Mouse (Mus musculus) subcutaneous adipose tissue, adult 2 months (tissue): ENCODE measurements around the gene Lif. TPM values are rescaled to one million over a fixed set of nuclear protein-coding genes. Genes with fewer than 3 reads are reported as not detected.

Source experiments
- polyA plus RNA-seq: library from polyadenylated mRNA; depleted of rRNA; stranded (reverse); fragments of >200 nt; gene quantifications from 2 replicates; pipeline ENCODE4 v1.2.3, GENCODE M21; 2012; ENCODE audit warnings: low replicate concordance; rRNA removed

The Lif gene
- 1.9 and 5.8 TPM in 2 replicates for polyA plus RNA-seq

DNA sequence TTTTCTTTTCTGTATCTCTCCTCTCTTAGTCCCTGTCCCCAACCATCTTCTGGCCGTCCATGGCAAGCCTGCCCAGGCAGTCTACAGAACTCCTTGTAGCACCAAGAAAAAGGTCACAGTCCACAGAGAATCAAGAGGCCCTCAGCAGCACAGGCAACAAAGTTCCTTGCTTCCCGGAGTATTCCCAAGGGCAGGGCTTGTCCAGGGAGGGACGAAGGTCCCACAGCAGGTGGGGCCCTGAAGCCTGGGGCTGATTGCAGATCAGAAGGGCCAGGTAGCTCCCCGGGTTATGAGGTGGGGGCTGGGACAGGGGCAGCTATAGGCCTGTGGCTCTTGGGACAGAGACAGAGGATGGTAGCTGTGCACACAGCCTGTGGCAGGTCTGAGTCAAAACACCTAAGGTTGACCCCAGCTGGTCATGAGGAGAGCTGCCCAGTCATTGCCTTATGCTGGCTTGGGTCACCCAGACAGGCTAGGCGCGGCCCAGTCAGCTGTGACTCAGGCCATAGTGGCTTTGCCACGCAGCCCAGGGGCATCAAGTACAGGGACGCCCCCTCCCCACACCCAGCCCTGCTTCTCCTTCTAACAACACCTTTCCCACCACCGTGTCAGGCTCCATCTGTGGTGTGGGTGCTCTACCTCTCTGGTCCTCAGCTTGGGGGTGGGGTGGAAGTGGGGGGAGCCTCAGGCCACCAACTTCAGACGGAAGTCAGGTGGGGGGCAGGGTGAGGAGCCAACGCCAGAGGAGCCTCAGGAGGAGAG, at the start of gene Lif:
TSS of gene Lif (plus strand) at position 712 of the 762 bp plus-strand sequence.

DNA sequence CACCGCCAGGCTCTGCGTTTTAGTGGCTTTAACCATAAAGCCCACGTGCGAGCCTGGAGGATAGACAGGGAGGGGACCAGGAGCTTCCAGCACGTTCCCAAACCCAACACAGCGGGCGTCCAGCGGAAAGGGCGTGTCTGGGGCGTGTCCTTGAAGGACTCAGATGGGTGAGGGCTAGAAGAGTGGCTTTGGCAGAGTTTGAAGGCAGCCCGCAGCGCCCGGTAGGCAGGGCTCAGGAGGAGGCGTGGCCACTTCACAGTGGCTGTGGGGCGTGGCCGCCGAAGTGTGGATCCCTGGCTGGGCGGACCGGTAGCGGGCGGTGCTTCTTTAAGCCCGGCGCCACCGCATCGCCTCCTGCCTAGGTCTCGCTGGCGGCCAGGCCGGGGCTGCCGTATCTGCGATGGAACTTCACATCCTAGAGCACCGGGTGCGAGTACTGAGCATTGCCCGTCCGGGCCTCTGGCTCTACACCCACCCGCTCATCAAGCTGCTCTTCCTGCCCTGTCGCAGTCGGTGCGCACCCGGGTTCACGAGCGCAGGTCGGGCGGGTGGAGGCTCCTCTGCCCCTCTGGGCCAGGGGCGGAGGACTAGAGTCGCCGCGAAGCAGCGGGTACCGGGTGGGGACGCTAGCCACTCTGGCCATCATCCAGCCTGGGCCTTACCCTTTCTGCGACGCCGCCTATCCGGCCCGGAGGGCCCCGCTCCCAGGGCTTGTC, 39.3 kb upstream of the Lif start, which contains the start of gene Castor1:
TSS of gene Castor1 (plus strand) at position 312 of the 716 bp plus-strand sequence.

DNA sequence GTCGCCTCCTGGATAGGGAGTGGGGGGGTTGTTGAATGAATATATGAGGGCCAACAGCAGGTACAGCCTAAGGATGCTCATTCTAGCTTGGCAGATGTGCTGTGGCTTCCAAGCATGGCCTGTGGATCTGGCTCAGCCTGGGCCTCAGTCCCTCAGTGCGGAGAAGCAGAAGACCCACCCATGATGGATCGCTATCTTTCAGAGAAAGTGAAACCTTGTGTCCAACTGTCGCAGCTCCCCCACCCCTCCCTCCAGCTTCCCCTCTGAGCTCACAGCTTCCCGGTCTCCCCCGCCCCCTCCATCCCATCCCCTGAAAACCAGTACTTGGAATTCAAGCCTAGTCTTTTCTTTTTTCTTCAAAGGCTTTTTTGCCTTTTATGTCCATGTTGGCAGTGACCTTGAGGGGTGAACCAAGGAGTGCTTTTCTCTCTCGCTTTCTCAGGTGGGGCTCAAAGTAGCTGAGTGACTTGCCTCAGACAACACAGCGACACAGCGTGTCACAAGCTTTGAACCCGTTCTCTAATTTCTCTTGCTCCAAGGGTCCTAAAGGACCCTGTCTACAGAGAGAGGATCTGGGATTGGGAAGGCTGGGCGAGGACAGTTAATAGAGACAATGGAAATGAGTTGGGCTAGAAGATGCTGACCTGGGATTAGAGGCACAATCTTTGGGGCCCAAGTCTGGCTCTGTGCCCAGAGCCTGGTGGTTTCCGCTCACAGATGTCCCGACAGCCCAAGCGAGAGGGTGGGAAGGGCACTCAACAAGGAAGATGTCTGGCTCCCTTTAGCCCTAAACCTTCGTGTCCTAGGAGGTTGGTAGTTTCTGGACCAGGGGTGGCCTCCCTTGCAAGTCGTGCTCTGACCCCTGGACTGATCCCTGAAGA, 21.5 kb upstream of the Lif start, which contains the start of gene Osm:
TSS of gene Osm (plus strand) at position 756 of the 881 bp plus-strand sequence.

Other genes with a start within 250 kb of the Lif start
- 0.58 and 1.5 TPM in 2 replicates for gene Sec14l4, start 226.1 kb upstream of the Lif start, polyA plus RNA-seq
- 0.07 TPM in 1 of 2 replicates, not detected in the other for gene Sec14l3, start 192.7 kb upstream of the Lif start, polyA plus RNA-seq
- 13.4 and 16.3 TPM in 2 replicates for gene Mtfp1, start 162.1 kb upstream of the Lif start, polyA plus RNA-seq
- 1.0 and 1.6 TPM in 2 replicates for gene Sec14l2, start 134.1 kb upstream of the Lif start, polyA plus RNA-seq
- gene Rnf215, start 122.4 kb upstream of the Lif start, polyA plus RNA-seq: 37.3 and 38.1 TPM in 2 replicates
- 11.2 and 17.5 TPM in 2 replicates for gene Ccdc157, start 97.3 kb upstream of the Lif start, polyA plus RNA-seq
- gene Sf3a1, start 97.2 kb upstream of the Lif start, polyA plus RNA-seq: 15.5 and 41.9 TPM in 2 replicates
- 40.4 and 54.8 TPM in 2 replicates for gene Tbc1d10a, start 70.8 kb upstream of the Lif start, polyA plus RNA-seq
- gene Castor1, start 39.3 kb upstream of the Lif start, polyA plus RNA-seq: 14.6 and 53.9 TPM in 2 replicates
- 0.43 and 0.66 TPM in 2 replicates for gene Osm, start 21.1 kb upstream of the Lif start, polyA plus RNA-seq
- gene Hormad2, start 183.5 kb downstream of the Lif start, polyA plus RNA-seq: 0.29 TPM in 1 of 2 replicates, not detected in the other